Mouse (Mus musculus) gastrocnemius, postnatal 25 days (tissue): ENCODE results near the gene Utp20. TPM values are rescaled to one million over a fixed set of nuclear protein-coding genes. Genes with fewer than 3 reads are reported as not detected.

Experiments
- DNase-seq: peaks from one replicate; pipeline ENCODE4 v3.0.0; 2022
- total RNA-seq, 2 experiments: library from RNA; stranded (reverse); gene quantifications; 1 replicate in 1 of 2; 2 replicates in 1 of 2; pipeline ENCODE4 v1.2.3; 2021

The Utp20 gene
- total RNA-seq, 2 experiments from 2014 or later: 9.1 to 10.8 TPM

DNA sequence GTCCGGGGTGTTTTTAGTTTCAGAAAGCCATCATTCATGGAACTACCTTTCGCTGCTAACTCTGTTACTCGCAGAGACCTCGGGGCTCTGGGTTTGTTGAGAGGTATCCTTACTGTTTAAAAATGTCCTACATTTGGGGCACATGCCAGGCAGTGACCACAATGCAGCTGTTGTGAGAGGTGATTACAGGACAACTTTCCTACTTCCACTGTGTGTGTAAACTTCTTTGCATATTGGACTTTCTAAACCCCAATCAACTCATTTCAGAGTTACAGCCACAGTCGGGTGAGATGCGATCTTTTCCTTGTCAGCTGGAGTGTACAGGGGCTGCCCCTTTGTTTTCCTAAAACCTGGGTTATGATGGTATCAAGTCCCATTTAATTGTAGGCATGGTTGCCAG is 111.0 kb downstream of the Utp20 start:
- DNase-seq: no peak

DNA sequence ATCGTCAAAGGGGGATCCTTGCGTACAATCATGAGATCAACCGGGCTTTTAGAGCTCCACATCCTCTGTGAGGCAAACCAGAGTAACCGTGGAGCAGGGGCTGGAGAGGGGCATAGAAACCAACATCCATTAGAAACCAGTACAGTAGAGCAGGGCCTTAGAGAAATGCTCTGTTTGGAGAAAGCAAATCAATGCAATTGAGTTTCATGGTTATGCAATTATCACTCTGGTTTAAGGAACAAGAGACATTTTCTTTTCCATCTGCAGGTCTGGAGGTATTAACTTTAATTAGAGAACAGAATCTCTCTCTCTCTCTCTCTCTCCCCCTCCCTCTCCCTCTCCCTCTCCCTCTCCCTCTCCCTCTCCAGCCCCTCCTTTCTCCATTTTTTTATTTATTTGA is 111.9 kb downstream of the Utp20 start:
- DNase-seq: no peak

DNA sequence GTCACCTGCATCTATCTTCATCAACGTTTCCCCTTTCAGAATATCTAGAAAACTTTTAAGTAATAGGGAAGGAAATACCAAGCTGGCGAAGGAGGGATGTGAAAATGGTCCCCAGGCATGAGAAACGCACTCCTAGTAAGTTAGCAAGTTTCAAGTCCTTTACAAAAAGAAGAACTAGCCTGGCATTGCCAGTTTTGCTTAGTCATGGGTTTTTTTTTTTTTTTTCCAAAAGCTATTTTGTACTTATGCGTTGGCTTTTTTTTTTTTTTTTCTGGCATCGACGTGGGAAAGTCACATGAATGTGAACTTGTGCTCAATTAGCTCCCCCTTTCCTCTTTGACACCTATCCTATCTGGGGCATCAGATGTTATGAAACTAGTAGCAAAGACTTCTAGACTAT is 114.2 kb downstream of the Utp20 start:
- no peak for DNase-seq

DNA sequence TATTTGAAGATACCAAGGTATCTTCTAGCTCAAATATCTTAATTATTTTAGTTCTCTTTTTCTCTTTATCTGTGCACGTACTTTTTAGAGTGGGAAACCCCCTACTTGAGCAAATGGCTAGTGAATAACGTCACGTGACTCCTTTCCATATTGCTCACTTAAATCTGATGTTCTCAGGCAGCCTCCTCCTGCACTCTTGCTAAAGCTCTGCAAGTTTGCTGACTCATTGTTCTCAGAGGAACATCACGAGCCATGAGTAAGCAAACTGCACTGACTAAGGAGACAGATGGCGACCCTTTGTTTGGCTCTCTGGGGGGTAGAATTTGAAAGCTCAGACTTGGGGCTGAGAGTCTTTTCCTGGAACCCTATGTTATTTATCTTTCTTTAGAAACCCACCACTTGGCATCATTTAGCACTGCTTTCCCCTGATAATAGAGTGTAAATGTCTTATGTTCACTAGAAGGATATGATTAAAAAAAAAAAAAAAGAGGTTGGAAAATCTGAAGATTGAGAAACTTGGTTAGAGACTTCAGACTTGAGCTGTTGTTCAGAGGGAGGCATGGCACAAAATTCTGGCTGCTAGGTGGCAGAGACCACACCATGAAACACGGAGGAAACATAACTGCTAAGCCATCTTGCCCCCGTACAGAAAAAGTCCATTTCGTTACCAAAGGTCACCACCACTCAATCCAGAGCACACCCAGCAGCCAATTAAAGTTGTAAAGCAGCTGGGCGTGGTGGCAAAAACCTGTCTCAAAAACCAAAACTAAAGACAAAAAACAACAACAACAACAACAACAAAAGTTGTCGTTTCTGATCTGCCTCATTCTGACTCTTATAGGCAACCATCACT is 117.7 kb downstream of the Utp20 start:
- no peak for DNase-seq

DNA sequence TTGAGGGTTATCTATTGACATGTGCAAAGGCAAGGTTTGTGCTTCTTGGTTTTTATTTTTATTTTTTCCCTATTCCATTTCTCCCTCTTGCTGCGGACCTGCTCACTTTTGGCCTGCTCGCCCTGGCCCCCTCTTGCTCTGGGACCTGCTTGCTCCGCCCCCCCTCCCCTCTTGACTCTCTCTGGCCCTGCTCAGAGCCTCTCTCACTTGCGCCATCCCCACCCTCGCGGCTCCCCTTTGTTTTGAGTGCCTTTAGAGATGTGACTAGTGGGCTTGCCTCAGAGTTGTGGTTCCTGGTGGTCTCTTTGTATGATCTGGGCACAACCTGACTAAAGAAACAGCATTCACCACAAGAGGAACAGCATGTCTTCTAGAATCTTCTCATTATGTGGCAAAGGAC is 125.7 kb downstream of the Utp20 start:
- no peak for DNase-seq

Other genes with a start within 250 kb of the Utp20 start
- gene Mybpc1, start 221.7 kb downstream of the Utp20 start, total RNA-seq: 1,000 to 10,000 TPM; 1,393 to 2,492 TPM
- gene Spic, start 141.8 kb downstream of the Utp20 start, total RNA-seq: not detected
- 10 to 100 TPM; 73.8 to 76.8 TPM for gene Arl1, start 95.9 kb downstream of the Utp20 start, total RNA-seq
- gene Slc5a8, start 59.2 kb upstream of the Utp20 start, total RNA-seq: not detected